Mouse (Mus musculus) heart, adult 2 months (tissue): ENCODE results near the gene Hoxc10.

ENCODE experiments used
- CTCF ChIP-seq: fragments of 200-600 bp; IDR thresholded peaks from 2 replicates; pipeline ENCODE4 v1.8.1; 2022; ENCODE audit warnings: antibody characterized with exemption, mild to moderate bottlenecking, moderate library complexity
- EP300 ChIP-seq: fragments of 200-500 bp; IDR thresholded peaks from 2 replicates; pipeline ENCODE4 v1.6.1; 2011; ENCODE audit warnings: low read depth, low read length, control low read depth; ENCODE audit not compliant: insufficient read depth
- POLR2A ChIP-seq: fragments of 200-500 bp; IDR thresholded peaks from 2 replicates; pipeline ENCODE4 v1.6.1; 2011; ENCODE audit warnings: mild to moderate bottlenecking, low read depth, low read length, control low read depth; ENCODE audit not compliant: insufficient read depth

- TF ChIP-seq CTCF (no peak), POLR2A (no peak), EP300 (no peak)
Observed at GRCm38 (mm10) chr15:102990461-102991397, 24.1 kb downstream of the Hoxc10 start, which contains the start of gene Hoxc8.
